Mouse (Mus musculus) B cell, adult 2 months (primary cell): ENCODE results near the gene Cavin3.
A peak's percentile ranks its signal among the peaks of the same experiment; 100 is the strongest.
"Not testable (repeated sequence)": the region's sequence is repeated elsewhere in the genome, so short reads cannot be mapped to it uniquely, and the experiment has no call there.

Experiments used
- DNase-seq, 2 experiments: peaks; one replicate each; pipeline ENCODE4 v3.0.0; 2022

Cavin3 gene

GRCm38 (mm10) chr7:105480081-105480480 is 2.0 kb downstream of the Cavin3 start:
- no peak for DNase-seq

- no peak for DNase-seq
Observed at GRCm38 (mm10) chr7:105479232-105479631, 2.9 kb downstream of the Cavin3 start.

- no peak for DNase-seq
Observed at GRCm38 (mm10) chr7:105478344-105478743, 3.8 kb downstream of the Cavin3 start.

GRCm38 (mm10) chr7:105477841-105478240 is 4.3 kb downstream of the Cavin3 start:
- DNase-seq = peak in 1 of 2 experiments; percentile 2

- DNase-seq = no peak
Observed at GRCm38 (mm10) chr7:105477433-105477700, 4.7 kb downstream of the Cavin3 start.

GRCm38 (mm10) chr7:105476683-105477432 is 5.2 kb downstream of the Cavin3 start:
- no peak for DNase-seq

GRCm38 (mm10) chr7:105475396-105475949 is 6.6 kb downstream of the Cavin3 start:
- no peak for DNase-seq

GRCm38 (mm10) chr7:105474771-105475315 is 7.3 kb downstream of the Cavin3 start:
- DNase-seq = no peak

GRCm38 (mm10) chr7:105472607-105473006 is 9.5 kb downstream of the Cavin3 start:
- DNase-seq = no peak

- not testable (repeated sequence) for DNase-seq
Observed at GRCm38 (mm10) chr7:105465505-105465904, 16.6 kb downstream of the Cavin3 start.

GRCm38 (mm10) chr7:105458546-105458945 is 23.6 kb downstream of the Cavin3 start:
- no peak for DNase-seq

- not testable (repeated sequence) for DNase-seq
Observed at GRCm38 (mm10) chr7:105453345-105453744, 28.8 kb downstream of the Cavin3 start.

- DNase-seq = no peak
Observed at GRCm38 (mm10) chr7:105445076-105445475, 37.0 kb downstream of the Cavin3 start.

GRCm38 (mm10) chr7:105441426-105441825 is 40.7 kb downstream of the Cavin3 start:
- DNase-seq = no peak

GRCm38 (mm10) chr7:105437979-105438772 is 43.9 kb downstream of the Cavin3 start:
- no peak for DNase-seq

GRCm38 (mm10) chr7:105434798-105435197 is 47.3 kb downstream of the Cavin3 start:
- DNase-seq = no peak

- no peak for DNase-seq
Observed at GRCm38 (mm10) chr7:105433859-105434258, 48.2 kb downstream of the Cavin3 start.

GRCm38 (mm10) chr7:105432058-105432457 is 50.0 kb downstream of the Cavin3 start:
- DNase-seq = no peak
